Mouse (Mus musculus) C3H10T1/2 (cell line): ENCODE data around the gene H2al1i. TPM values are rescaled to one million over a fixed set of nuclear protein-coding genes. Genes with fewer than 3 reads are reported as not detected.

Source experiments
- polyA plus RNA-seq, 2 experiments: library from polyadenylated mRNA; unstranded; fragments of >200 nt; fragmentation: generic; extraction: Trizol; gene quantifications; one replicate each; pipeline ENCODE4 v1.2.1; 2012; ENCODE audit warnings: missing spikeins in 2 of 2

H2al1i gene
- not detected for polyA plus RNA-seq

DNA sequence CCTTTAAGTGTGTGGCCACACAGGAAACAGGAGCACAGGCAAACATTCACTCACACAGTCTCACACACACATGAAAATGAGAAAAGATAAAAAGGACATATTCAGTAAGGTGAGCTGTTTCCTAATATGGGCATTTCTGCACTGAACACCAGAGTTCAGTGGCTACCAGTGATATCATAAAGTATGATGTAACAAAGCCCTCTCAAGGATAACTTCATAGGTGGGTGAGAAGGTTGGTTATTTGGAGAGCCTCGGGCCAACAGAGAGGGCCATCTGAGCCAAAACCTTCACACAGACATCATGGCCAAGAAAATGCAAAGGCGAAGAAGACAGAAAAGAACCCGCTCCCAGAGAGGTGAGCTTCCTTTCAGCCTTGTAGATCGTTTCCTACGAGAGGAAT lies at the start of gene H2al1i:
TSS of gene H2al1i (plus strand) at position 301 of the 400 bp plus-strand sequence.

DNA sequence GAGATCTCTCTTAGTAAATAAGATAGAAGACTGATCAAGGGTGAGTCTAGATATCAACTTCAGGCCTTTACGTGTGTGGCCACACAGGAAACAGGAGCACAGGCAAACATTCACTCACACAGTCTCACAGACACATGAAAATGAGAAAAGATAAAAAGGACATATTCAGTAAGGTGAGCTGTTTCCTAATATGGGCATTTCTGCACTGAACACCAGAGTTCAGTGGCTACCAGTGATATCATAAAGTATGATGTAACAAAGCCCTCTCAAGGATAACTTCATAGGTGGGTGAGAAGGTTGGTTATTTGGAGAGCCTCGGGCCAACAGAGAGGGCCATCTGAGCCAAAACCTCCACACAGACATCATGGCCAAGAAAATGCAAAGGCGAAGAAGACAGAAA lies 25.5 kb upstream of the H2al1i start, which contains the start of gene H2al1a:
TSS of gene H2al1a (plus strand) at position 301 of the 400 bp plus-strand sequence.

DNA sequence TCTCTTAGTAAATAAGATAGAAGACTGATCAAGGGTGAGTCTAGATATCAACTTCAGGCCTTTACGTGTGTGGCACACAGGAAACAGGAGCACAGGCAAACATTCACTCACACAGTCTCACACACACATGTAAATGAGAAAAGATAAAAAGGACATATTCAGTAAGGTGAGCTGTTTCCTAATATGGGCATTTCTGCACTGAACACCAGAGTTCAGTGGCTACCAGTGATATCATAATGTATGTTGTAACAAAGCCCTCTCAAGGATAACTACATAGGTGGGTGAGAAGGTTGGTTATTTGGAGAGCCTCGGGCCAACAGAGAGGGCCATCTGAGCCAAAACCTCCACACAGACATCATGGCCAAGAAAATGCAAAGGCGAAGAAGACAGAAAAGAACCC lies 22.3 kb upstream of the H2al1i start, which contains the start of gene H2al1b:
TSS of gene H2al1b (plus strand) at position 301 of the 400 bp plus-strand sequence.

DNA sequence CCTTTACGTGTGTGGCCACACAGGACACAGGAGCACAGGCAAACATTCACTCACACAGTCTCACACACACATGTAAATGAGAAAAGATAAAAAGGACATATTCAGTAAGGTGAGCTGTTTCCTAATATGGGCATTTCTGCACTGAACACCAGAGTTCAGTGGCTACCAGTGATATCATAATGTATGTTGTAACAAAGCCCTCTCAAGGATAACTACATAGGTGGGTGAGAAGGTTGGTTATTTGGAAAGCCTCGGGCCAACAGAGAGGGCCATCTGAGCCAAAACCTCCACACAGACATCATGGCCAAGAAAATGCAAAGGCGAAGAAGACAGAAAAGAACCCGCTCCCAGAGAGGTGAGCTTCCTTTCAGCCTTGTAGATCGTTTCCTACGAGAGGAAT lies 19.1 kb upstream of the H2al1i start, which contains the start of gene H2al1c:
TSS of gene H2al1c (plus strand) at position 301 of the 400 bp plus-strand sequence.

DNA sequence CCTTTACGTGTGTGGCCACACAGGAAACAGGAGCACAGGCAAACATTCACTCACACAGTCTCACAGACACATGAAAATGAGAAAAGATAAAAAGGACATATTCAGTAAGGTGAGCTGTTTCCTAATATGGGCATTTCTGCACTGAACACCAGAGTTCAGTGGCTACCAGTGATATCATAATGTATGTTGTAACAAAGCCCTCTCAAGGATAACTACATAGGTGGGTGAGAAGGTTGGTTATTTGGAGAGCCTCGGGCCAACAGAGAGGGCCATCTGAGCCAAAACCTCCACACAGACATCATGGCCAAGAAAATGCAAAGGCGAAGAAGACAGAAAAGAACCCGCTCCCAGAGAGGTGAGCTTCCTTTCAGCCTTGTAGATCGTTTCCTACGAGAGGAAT lies 15.9 kb upstream of the H2al1i start, which contains the start of gene H2al1d:
TSS of gene H2al1d (plus strand) at position 301 of the 400 bp plus-strand sequence.

DNA sequence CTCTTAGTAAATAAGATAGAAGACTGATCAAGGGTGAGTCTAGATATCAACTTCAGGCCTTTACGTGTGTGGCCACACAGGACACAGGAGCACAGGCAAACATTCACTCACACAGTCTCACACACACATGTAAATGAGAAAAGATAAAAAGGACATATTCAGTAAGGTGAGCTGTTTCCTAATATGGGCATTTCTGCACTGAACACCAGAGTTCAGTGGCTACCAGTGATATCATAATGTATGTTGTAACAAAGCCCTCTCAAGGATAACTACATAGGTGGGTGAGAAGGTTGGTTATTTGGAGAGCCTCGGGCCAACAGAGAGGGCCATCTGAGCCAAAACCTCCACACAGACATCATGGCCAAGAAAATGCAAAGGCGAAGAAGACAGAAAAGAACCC lies 12.8 kb upstream of the H2al1i start, which contains the start of gene H2al1e:
TSS of gene H2al1e (plus strand) at position 301 of the 400 bp plus-strand sequence.

DNA sequence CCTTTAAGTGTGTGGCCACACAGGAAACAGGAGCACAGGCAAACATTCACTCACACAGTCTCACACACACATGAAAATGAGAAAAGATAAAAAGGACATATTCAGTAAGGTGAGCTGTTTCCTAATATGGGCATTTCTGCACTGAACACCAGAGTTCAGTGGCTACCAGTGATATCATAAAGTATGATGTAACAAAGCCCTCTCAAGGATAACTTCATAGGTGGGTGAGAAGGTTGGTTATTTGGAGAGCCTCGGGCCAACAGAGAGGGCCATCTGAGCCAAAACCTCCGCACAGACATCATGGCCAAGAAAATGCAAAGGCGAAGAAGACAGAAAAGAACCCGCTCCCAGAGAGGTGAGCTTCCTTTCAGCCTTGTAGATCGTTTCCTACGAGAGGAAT lies 9.6 kb upstream of the H2al1i start, which contains the start of gene H2al1f:
TSS of gene H2al1f (plus strand) at position 301 of the 400 bp plus-strand sequence.

DNA sequence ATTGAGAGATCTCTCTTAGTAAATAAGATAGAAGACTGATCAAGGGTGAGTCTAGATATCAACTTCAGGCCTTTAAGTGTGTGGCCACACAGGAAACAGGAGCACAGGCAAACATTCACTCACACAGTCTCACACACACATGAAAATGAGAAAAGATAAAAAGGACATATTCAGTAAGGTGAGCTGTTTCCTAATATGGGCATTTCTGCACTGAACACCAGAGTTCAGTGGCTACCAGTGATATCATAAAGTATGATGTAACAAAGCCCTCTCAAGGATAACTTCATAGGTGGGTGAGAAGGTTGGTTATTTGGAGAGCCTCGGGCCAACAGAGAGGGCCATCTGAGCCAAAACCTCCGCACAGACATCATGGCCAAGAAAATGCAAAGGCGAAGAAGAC lies 6.5 kb upstream of the H2al1i start, which contains the start of gene H2al1g:
TSS of gene H2al1g (plus strand) at position 301 of the 400 bp plus-strand sequence.

DNA sequence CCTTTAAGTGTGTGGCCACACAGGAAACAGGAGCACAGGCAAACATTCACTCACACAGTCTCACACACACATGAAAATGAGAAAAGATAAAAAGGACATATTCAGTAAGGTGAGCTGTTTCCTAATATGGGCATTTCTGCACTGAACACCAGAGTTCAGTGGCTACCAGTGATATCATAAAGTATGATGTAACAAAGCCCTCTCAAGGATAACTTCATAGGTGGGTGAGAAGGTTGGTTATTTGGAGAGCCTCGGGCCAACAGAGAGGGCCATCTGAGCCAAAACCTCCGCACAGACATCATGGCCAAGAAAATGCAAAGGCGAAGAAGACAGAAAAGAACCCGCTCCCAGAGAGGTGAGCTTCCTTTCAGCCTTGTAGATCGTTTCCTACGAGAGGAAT lies 3.3 kb upstream of the H2al1i start, which contains the start of gene H2al1h:
TSS of gene H2al1h (plus strand) at position 301 of the 400 bp plus-strand sequence.

DNA sequence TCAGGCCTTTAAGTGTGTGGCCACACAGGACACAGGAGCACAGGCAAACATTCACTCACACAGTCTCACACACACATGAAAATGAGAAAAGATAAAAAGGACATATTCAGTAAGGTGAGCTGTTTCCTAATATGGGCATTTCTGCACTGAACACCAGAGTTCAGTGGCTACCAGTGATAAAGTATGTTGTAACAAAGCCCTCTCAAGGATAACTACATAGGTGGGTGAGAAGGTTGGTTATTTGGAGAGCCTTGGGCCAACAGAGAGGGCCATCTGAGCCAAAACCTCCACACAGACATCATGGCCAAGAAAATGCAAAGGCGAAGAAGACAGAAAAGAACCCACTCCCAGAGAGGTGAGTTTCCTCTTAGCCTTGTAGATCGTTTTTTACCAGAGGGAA lies 3.1 kb downstream of the H2al1i start, which contains the start of gene H2al1j:
TSS of gene H2al1j (plus strand) at position 301 of the 400 bp plus-strand sequence.

Other genes with a start within 250 kb of the H2al1i start
- not detected for gene H2al1a, start 25.4 kb upstream of the H2al1i start, polyA plus RNA-seq
- not detected for gene H2al1b, start 22.2 kb upstream of the H2al1i start, polyA plus RNA-seq
- not detected for gene H2al1c, start 19.0 kb upstream of the H2al1i start, polyA plus RNA-seq
- gene H2al1d, start 15.8 kb upstream of the H2al1i start, polyA plus RNA-seq, result not detected
- not detected for gene H2al1e, start 12.7 kb upstream of the H2al1i start, polyA plus RNA-seq
- not detected for gene H2al1f, start 9.5 kb upstream of the H2al1i start, polyA plus RNA-seq
- gene H2al1g, start 6.4 kb upstream of the H2al1i start, polyA plus RNA-seq, result not detected
- gene H2al1h, start 3.2 kb upstream of the H2al1i start, polyA plus RNA-seq, result not detected
- not detected for gene H2al1j, start 3.2 kb downstream of the H2al1i start, polyA plus RNA-seq